Mouse (Mus musculus) B cell, adult (primary cell): Measurements from ENCODE around the gene Cdc34b. TPM values are rescaled to one million over a fixed set of nuclear protein-coding genes. Genes with fewer than 3 reads are reported as not detected.

ENCODE experiments used
- total RNA-seq: library from RNA; stranded (reverse); gene quantifications from 4 replicates; pipeline ENCODE4 v1.2.4, GENCODE M21; 2023; ENCODE audit not compliant: inconsistent age

The Cdc34b gene
- 0.60 TPM in 1 of 4 replicates, not detected in the others for total RNA-seq

DNA sequence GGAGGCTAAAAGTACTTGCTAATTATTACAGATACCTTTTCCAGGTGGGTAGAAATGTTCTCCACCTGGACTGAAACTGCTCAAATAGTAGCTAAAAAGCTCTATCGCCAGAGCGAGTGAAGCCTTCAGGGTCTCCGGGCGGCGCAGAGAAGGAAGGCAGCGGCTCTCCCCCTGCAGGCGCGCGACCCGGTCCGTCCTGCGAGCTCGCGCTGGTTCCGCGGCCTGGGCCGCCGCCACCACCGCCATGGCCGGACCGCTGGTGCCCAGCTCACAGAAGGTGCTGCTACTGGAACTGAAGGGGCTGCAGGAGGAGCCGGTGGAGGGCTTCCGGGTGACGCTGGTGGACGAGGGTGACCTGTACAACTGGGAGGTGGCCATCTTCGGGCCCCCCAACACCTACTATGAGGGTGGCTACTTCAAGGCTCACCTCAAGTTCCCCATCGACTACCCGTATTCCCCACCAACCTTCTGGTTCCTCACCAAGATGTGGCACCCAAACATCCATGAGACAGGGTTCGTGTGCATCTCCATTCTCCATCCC lies at the start of gene Cdc34b:
TSS of gene Cdc34b (plus strand) at position 51 of the 541 bp plus-strand sequence.

DNA sequence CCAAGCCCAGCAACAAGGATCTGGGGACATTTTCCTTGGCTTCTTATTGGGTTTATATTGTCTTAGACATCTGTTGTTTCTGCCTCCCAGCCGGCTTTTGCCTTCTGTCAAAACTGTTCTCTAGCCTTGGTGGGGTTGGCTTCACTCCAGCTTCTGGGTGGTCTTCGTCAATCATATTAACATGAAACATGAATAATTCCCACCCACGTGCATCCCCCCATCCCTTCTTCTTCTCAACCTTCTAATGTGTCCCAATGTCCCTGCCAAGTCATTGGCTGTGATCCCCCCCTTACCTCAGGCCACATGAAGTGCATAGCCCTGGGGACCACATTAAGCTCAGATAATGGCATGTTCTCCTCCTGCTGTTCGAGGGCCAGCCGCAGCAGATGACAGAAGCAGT lies 37.1 kb upstream of the Cdc34b start, which contains the start of gene Gm11541:
TSS of gene Gm11541 (minus strand) at position 28 of the 400 bp plus-strand sequence.

DNA sequence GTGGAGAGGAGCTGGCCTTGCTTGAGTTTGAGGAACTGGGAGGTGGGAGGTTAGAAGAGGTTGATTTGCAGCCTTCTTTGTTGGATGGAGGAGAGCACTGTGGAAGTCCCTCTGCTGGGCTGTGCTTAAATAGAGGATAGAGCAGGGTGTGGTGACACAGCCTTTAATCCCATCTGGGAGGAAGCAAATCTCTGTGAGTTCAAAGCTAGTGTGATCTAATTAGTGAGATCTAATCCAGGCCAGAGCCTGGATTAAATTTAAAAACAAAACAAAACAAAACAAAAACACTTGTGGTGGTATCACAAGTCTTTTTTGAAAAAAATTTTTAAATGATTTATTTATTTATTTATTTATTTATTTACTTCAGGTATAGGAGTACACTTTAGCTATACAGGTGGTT lies 41.0 kb downstream of the Cdc34b start, which contains the start of gene Tmem92:
TSS of gene Tmem92 (minus strand) at position 101 of the 400 bp plus-strand sequence.

Other genes starting within 250 kb of the Cdc34b start
- not detected in 4 replicates for gene Epn3, start 241.8 kb upstream of the Cdc34b start, total RNA-seq
- 0.27 to 0.80 TPM (median 0.61 TPM) in 3 of 4 replicates, not detected in the other for gene Mycbpap, start 220.0 kb upstream of the Cdc34b start, total RNA-seq
- gene Rsad1, start 192.5 kb upstream of the Cdc34b start, total RNA-seq, result 6.9 to 8.9 TPM (median 7.5 TPM) in 4 replicates
- gene Chad, start 176.7 kb upstream of the Cdc34b start, total RNA-seq, result not detected in 4 replicates
- gene Acsf2, start 139.9 kb upstream of the Cdc34b start, total RNA-seq, result 70.5 to 83.1 TPM (median 77.5 TPM) in 4 replicates
- 63.6 to 73.3 TPM (median 67.2 TPM) in 4 replicates for gene Lrrc59, start 112.0 kb upstream of the Cdc34b start, total RNA-seq
- 17.3 to 27.4 TPM (median 22.4 TPM) in 4 replicates for gene Mrpl27, start 88.0 kb upstream of the Cdc34b start, total RNA-seq
- gene Eme1, start 87.8 kb upstream of the Cdc34b start, total RNA-seq, result 0.78 to 1.9 TPM (median 1.3 TPM) in 4 replicates
- 12.7 to 19.1 TPM (median 16.7 TPM) in 4 replicates for gene Xylt2, start 64.3 kb upstream of the Cdc34b start, total RNA-seq
- not detected in 4 replicates for gene Gm11541, start 37.3 kb upstream of the Cdc34b start, total RNA-seq
- gene Tmem92, start 40.9 kb downstream of the Cdc34b start, total RNA-seq, result not detected in 4 replicates
- gene Col1a1, start 194.4 kb downstream of the Cdc34b start, total RNA-seq, result 0.22 to 0.48 TPM (median 0.34 TPM) in 4 replicates
- gene Hils1, start 225.8 kb downstream of the Cdc34b start, total RNA-seq, result not detected in 4 replicates
- gene Sgca, start 234.5 kb downstream of the Cdc34b start, total RNA-seq, result not detected in 4 replicates
- gene Ppp1r9b, start 249.3 kb downstream of the Cdc34b start, total RNA-seq, result 68.2 to 75.8 TPM (median 72.0 TPM) in 4 replicates